Mouse (Mus musculus) thymus, adult 2 months (tissue): ENCODE measurements around the gene Rd3l.

ENCODE experiments used
- CTCF ChIP-seq: fragments of 200-500 bp; IDR thresholded peaks from 2 replicates; pipeline ENCODE4 v1.5.1; 2012; ENCODE audit warnings: mild to moderate bottlenecking, control low read depth, low read length, moderate library complexity, borderline replicate concordance; ENCODE audit not compliant: control insufficient read depth, poor library complexity, insufficient read depth; ENCODE audit errors: extremely low read depth
- POLR2A ChIP-seq: fragments of 200-500 bp; IDR thresholded peaks from 2 replicates; pipeline ENCODE4 v1.6.1; 2012; ENCODE audit warnings: mild to moderate bottlenecking, low read length, control low read depth, moderate library complexity; ENCODE audit not compliant: control insufficient read depth, poor library complexity, insufficient read depth; ENCODE audit errors: extremely low read depth

DNA sequence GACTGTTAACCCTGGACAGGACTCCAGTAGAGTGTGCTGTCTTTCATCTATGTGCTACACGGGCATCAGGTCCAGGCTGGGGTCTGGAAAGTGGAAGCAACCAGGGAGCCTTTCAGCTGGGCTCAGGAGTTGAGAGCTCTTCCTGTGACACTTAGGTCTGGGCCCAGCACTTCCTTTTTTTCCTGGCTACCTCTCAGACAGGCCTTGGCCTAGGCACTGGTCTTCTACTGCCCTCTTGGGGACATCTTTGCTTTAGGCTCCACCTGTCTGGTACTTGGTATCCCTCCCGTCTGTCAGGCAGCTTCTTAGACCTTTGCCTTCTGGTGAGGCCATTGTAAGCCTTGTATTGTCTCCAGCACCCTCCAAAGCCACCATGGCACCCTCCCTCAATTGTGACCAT lies 34.4 kb downstream of the Rd3l start:
- no peak for TF ChIP-seq CTCF
- no peak for TF ChIP-seq POLR2A
